Mouse (Mus musculus): ENCODE results near the gene 4931428F04Rik.
"Not testable (repeated sequence)": the region's sequence is repeated elsewhere in the genome, so short reads cannot be mapped to it uniquely, and the experiment has no call there.

4931428F04Rik gene

GRCm38 (mm10) chr8:105261326-105261980, 28.2 kb downstream of the 4931428F04Rik start:
- no peak for DNase-seq (ENCODE audit: inconsistent ontology term)

- no peak for DNase-seq (ENCODE audit: inconsistent ontology term)
Observed at GRCm38 (mm10) chr8:105260371-105261099, 29.1 kb downstream of the 4931428F04Rik start.

GRCm38 (mm10) chr8:105259721-105260320, 29.8 kb downstream of the 4931428F04Rik start:
- peak; percentile 69 for DNase-seq (ENCODE audit: inconsistent ontology term)

GRCm38 (mm10) chr8:105258911-105259720, 30.5 kb downstream of the 4931428F04Rik start:
- DNase-seq (ENCODE audit: inconsistent ontology term): peak; percentile 18

- no peak for DNase-seq (ENCODE audit: inconsistent ontology term)
Observed at GRCm38 (mm10) chr8:105257318-105258114, 32.1 kb downstream of the 4931428F04Rik start.

- no peak for DNase-seq (ENCODE audit: inconsistent ontology term)
Observed at GRCm38 (mm10) chr8:105254966-105255350, 34.7 kb downstream of the 4931428F04Rik start, which contains the start of gene B3gnt9. Gene B3gnt9 (minus strand): TSS chr8:105255153.

GRCm38 (mm10) chr8:105254152-105254965, 35.3 kb downstream of the 4931428F04Rik start:
- DNase-seq (ENCODE audit: inconsistent ontology term): peak; percentile 89

GRCm38 (mm10) chr8:105253766-105254151, 35.9 kb downstream of the 4931428F04Rik start:
- peak; percentile 11 for DNase-seq (ENCODE audit: inconsistent ontology term)

GRCm38 (mm10) chr8:105252680-105253537, 36.8 kb downstream of the 4931428F04Rik start:
- no peak for DNase-seq (ENCODE audit: inconsistent ontology term)

- no peak for DNase-seq (ENCODE audit: inconsistent ontology term)
Observed at GRCm38 (mm10) chr8:105251954-105252353, 37.7 kb downstream of the 4931428F04Rik start.

- no peak for DNase-seq (ENCODE audit: inconsistent ontology term)
Observed at GRCm38 (mm10) chr8:105241016-105241415, 48.6 kb downstream of the 4931428F04Rik start.

GRCm38 (mm10) chr8:105237442-105238142, 52.1 kb downstream of the 4931428F04Rik start:
- DNase-seq (ENCODE audit: inconsistent ontology term): no peak

GRCm38 (mm10) chr8:105235206-105235605, 54.5 kb downstream of the 4931428F04Rik start:
- no peak for DNase-seq (ENCODE audit: inconsistent ontology term)

- no peak for DNase-seq (ENCODE audit: inconsistent ontology term)
Observed at GRCm38 (mm10) chr8:105233126-105233935, 56.3 kb downstream of the 4931428F04Rik start.

- DNase-seq (ENCODE audit: inconsistent ontology term): not testable (repeated sequence)
Observed at GRCm38 (mm10) chr8:105232321-105232693, 57.4 kb downstream of the 4931428F04Rik start.

- DNase-seq (ENCODE audit: inconsistent ontology term): no peak
Observed at GRCm38 (mm10) chr8:105231503-105232320, 58.0 kb downstream of the 4931428F04Rik start.

Measured in Muller cell, postnatal 12 days (primary cell).